Mouse (Mus musculus): Measurements from ENCODE around the gene Colca2.

Gene Colca2

GRCm38 (mm10) chr9:51278500-51279381 lies at the start of gene Colca2:
Colca2 (minus strand) TSS chr9:51278569.
- in situ Hi-C loops (cut with MboI, MseI): no loop called here

- in situ Hi-C loops (cut with MboI, MseI): no loop called here
These were observed 49.2 kb upstream of the Colca2 start for GRCm38 (mm10) chr9:51327555-51327903.

GRCm38 (mm10) chr9:51326619-51327554 lies 48.5 kb upstream of the Colca2 start:
- in situ Hi-C loops (cut with MboI, MseI): no loop called here

GRCm38 (mm10) chr9:51324406-51325065 lies 46.2 kb upstream of the Colca2 start:
- in situ Hi-C loops (cut with MboI, MseI): no loop called here

GRCm38 (mm10) chr9:51320096-51320495 lies 41.7 kb upstream of the Colca2 start:
- in situ Hi-C loops (cut with MboI, MseI): no loop called here

GRCm38 (mm10) chr9:51318246-51318645 lies 39.9 kb upstream of the Colca2 start:
- in situ Hi-C loops (cut with MboI, MseI): no loop called here

- in situ Hi-C loops (cut with MboI, MseI): no loop called here
These were observed 39.0 kb upstream of the Colca2 start for GRCm38 (mm10) chr9:51317322-51317721.

GRCm38 (mm10) chr9:51315402-51316063 lies 37.2 kb upstream of the Colca2 start:
- in situ Hi-C loops (cut with MboI, MseI): no loop called here

- in situ Hi-C loops (cut with MboI, MseI): no loop called here
These were observed 34.4 kb upstream of the Colca2 start for GRCm38 (mm10) chr9:51312554-51313317.

GRCm38 (mm10) chr9:51310515-51310914 lies 32.1 kb upstream of the Colca2 start:
- in situ Hi-C loops (cut with MboI, MseI): no loop called here

GRCm38 (mm10) chr9:51306351-51306750 lies 28.0 kb upstream of the Colca2 start:
- in situ Hi-C loops (cut with MboI, MseI): no loop called here

- in situ Hi-C loops (cut with MboI, MseI): no loop called here
These were observed 26.8 kb upstream of the Colca2 start for GRCm38 (mm10) chr9:51305146-51305545.

- in situ Hi-C loops (cut with MboI, MseI): no loop called here
These were observed 25.6 kb upstream of the Colca2 start for GRCm38 (mm10) chr9:51303980-51304379.

- in situ Hi-C loops (cut with MboI, MseI): loop anchor here (5.0 to 10.0 kb wide), 3 partner anchors 136 to 449 kb away; partner anchors contain the start of gene Ppp2r1b (in 1 of the 2)
These were observed 15.2 kb upstream of the Colca2 start for GRCm38 (mm10) chr9:51293541-51293940.

GRCm38 (mm10) chr9:51292674-51293073 lies 14.3 kb upstream of the Colca2 start:
- in situ Hi-C loops (cut with MboI, MseI): loop anchor here (5.0 to 10.0 kb wide), 3 partner anchors 135 to 448 kb away; partner anchors contain the start of gene Ppp2r1b (in 1 of the 2)

GRCm38 (mm10) chr9:51290980-51291379 lies 12.6 kb upstream of the Colca2 start:
- in situ Hi-C loops (cut with MboI, MseI): loop anchor here (5.0 to 10.0 kb wide), 3 partner anchors 134 to 446 kb away; partner anchors contain the start of gene Ppp2r1b (in 1 of the 2)

- in situ Hi-C loops (cut with MboI, MseI): no loop called here
These were observed 7.7 kb upstream of the Colca2 start for GRCm38 (mm10) chr9:51286079-51286478.

GRCm38 (mm10) chr9:51277834-51278498 lies 403 bp downstream of the Colca2 start:
- in situ Hi-C loops (cut with MboI, MseI): no loop called here

GRCm38 (mm10) chr9:51274678-51275077 lies 3.7 kb downstream of the Colca2 start:
- in situ Hi-C loops (cut with MboI, MseI): no loop called here

Data from T-helper 17 cell (primary cell).